8 mouse cellular contexts compared by ENCODE assay signal in genomic region chr12:86881809-86882278, GRCm38 (mm10). TPM values are rescaled to one million over a fixed set of nuclear protein-coding genes. Genes with fewer than 3 reads are reported as not detected.
DNase-seq lines count a peak whose midpoint lies in the region; ATAC-seq lines count a peak whose summit lies in the region.

No protein-coding gene starts in this region.

- no peaks in the 10 kb centered on the region for H3K27me3 ChIP-seq in lung, embryonic 15.5 days
- H3K27me3 ChIP-seq in embryonic facial prominence, embryonic 12.5 days = no peaks in the 10 kb centered on the region
- H3K27me3 ChIP-seq in intestine, embryonic 15.5 days (replicated peaks) = no peaks in the 10 kb centered on the region
- H3K27me3 ChIP-seq in midbrain, embryonic 13.5 days = no peaks in the 10 kb centered on the region

- peaks cover 38% of the 10 kb centered on the region for H3K4me1 ChIP-seq in lung, embryonic 15.5 days
- peaks cover 27% of the 10 kb centered on the region for H3K4me1 ChIP-seq in embryonic facial prominence, embryonic 12.5 days
- H3K4me1 ChIP-seq in intestine, embryonic 15.5 days (replicated peaks) = peaks cover 29% of the 10 kb centered on the region
- peaks cover 55% of the 10 kb centered on the region for H3K4me1 ChIP-seq in midbrain, embryonic 13.5 days (replicated peaks)

- H3K36me3 ChIP-seq in lung, embryonic 15.5 days = 0 out of 2 replicates have a peak, but pooled peaks cover 3% of the 10 kb centered on the region
- H3K36me3 ChIP-seq in embryonic facial prominence, embryonic 12.5 days = no peaks in the 10 kb centered on the region
- H3K36me3 ChIP-seq in intestine, embryonic 15.5 days = no peaks in the 10 kb centered on the region
- peaks cover 18% of the 10 kb centered on the region; the same call in 1 of the 2 replicates for H3K36me3 ChIP-seq in midbrain, embryonic 13.5 days

- peak overlapping the region; percentile 98 for H3K9ac ChIP-seq in lung, embryonic 15.5 days
- peak overlapping the region; percentile 90 for H3K9ac ChIP-seq in embryonic facial prominence, embryonic 12.5 days
- peak overlapping the region; percentile 96 for H3K9ac ChIP-seq in intestine, embryonic 15.5 days
- H3K9ac ChIP-seq in midbrain, embryonic 13.5 days (replicated peaks) = peak overlapping the region; percentile 100

- peak overlapping the region; percentile 92 for H3K4me2 ChIP-seq in lung, embryonic 15.5 days
- H3K4me2 ChIP-seq in embryonic facial prominence, embryonic 12.5 days (replicated peaks) = peak overlapping the region; percentile 91
- H3K4me2 ChIP-seq in intestine, embryonic 15.5 days (replicated peaks) = peak overlapping the region; percentile 89
- peak overlapping the region; percentile 95 for H3K4me2 ChIP-seq in midbrain, embryonic 13.5 days (replicated peaks)

- no peak for ATAC-seq in lung, embryonic 15.5 days (ENCODE audit: borderline replicate concordance, extremely low read depth, low FRiP score, low TSS enrichment)
- no peak for ATAC-seq in embryonic facial prominence, embryonic 12.5 days (ENCODE audit: insufficient number of reproducible peaks, insufficient read depth, low FRiP score, low TSS enrichment)
- no peak for ATAC-seq in intestine, embryonic 15.5 days
- ATAC-seq in midbrain, embryonic 13.5 days = no peak
- ATAC-seq in activated CD4-positive, CD25-positive, alpha-beta regulatory T cell, adult 4 months = no peak

- H3K9me3 ChIP-seq in lung, embryonic 15.5 days = no peaks in the 10 kb centered on the region
- no peaks in the 10 kb centered on the region for H3K9me3 ChIP-seq in embryonic facial prominence, embryonic 12.5 days
- H3K9me3 ChIP-seq in intestine, embryonic 15.5 days = no peaks in the 10 kb centered on the region
- H3K9me3 ChIP-seq in midbrain, embryonic 13.5 days = no peaks in the 10 kb centered on the region

- H3K4me3 ChIP-seq in lung, embryonic 15.5 days = peak overlapping the region; percentile 88
- peak overlapping the region; percentile 89 for H3K4me3 ChIP-seq in embryonic facial prominence, embryonic 12.5 days
- H3K4me3 ChIP-seq in intestine, embryonic 15.5 days (replicated peaks) = peak overlapping the region; percentile 54
- H3K4me3 ChIP-seq in midbrain, embryonic 13.5 days (replicated peaks) = peak overlapping the region; percentile 96

- 5% methylated on average over 33 of the region's 33 CpGs for WGBS in lung, embryonic 15.5 days
- 9% methylated on average over 33 of the region's 33 CpGs for WGBS in embryonic facial prominence, embryonic 12.5 days
- 25% methylated on average over 33 of the region's 33 CpGs for WGBS in intestine, embryonic 15.5 days
- 5% methylated on average over 33 of the region's 33 CpGs for WGBS in midbrain, embryonic 13.5 days

- no peak for DNase-seq in lung, postnatal 25 days (ENCODE audit: low spot score)
- DNase-seq in layer of hippocampus, postnatal 14 days (ENCODE audit: low spot score in 2 of 2) = no peak
- DNase-seq in embryo, embryonic 11 days = no peak

- H3K27ac ChIP-seq in lung, embryonic 15.5 days = peak overlapping the region; percentile 100
- H3K27ac ChIP-seq in embryonic facial prominence, embryonic 12.5 days = peak overlapping the region; percentile 54; the same call in 1 of the 2 replicates
- H3K27ac ChIP-seq in intestine, embryonic 15.5 days = no peak overlapping the region
- peak overlapping the region; percentile 100 for H3K27ac ChIP-seq in midbrain, embryonic 13.5 days

RNA-seq across cellular contexts. Expression of gene Irf2bpl, which starts 2.8 kb away (rescaled TPM):
- polyA plus RNA-seq in lung, embryonic 15.5 days (2015; fragmentation: Nextera tagmentation; extraction: Ambion mirVana) = 49.4 and 50.0 TPM in 2 replicates
- polyA plus RNA-seq in embryonic facial prominence, embryonic 12.5 days (2016; fragmentation: Nextera tagmentation; extraction: Ambion mirVana) = 53.9 and 59.2 TPM in 2 replicates
- polyA plus RNA-seq in intestine, embryonic 15.5 days (2015; fragmentation: Nextera tagmentation; extraction: Ambion mirVana) = 19.6 and 22.4 TPM in 2 replicates
- polyA plus RNA-seq in midbrain, embryonic 13.5 days (2015; fragmentation: Nextera tagmentation; extraction: Ambion mirVana) = 65.3 and 75.5 TPM in 2 replicates
- total RNA-seq in layer of hippocampus, postnatal 14 days (2021) = 10 to 100 TPM; 64.9 to 65.1 TPM
- 10 to 100 TPM in 1 of 2 experiments, 1 to 10 TPM in 1; 8.6 to 13.6 TPM for polyA plus RNA-seq in activated CD4-positive, CD25-positive, alpha-beta regulatory T cell, adult 4 months (2017; shearing (Covaris generic))
